Mouse (Mus musculus) megakaryocyte, embryonic 14.5 days (primary cell): ENCODE data around the gene Phf3.

Source experiments
- FLI1 ChIP-seq: IDR thresholded peaks from 2 replicates; pipeline ENCODE4 v1.6.1; 2012; ENCODE audit warnings: low read length, inconsistent platforms, mixed read lengths
- GATA1 ChIP-seq: IDR thresholded peaks from 3 replicates; pipeline ENCODE4 v1.6.1; 2012; ENCODE audit warnings: mixed read lengths, low read length, inconsistent platforms, borderline replicate concordance

DNA sequence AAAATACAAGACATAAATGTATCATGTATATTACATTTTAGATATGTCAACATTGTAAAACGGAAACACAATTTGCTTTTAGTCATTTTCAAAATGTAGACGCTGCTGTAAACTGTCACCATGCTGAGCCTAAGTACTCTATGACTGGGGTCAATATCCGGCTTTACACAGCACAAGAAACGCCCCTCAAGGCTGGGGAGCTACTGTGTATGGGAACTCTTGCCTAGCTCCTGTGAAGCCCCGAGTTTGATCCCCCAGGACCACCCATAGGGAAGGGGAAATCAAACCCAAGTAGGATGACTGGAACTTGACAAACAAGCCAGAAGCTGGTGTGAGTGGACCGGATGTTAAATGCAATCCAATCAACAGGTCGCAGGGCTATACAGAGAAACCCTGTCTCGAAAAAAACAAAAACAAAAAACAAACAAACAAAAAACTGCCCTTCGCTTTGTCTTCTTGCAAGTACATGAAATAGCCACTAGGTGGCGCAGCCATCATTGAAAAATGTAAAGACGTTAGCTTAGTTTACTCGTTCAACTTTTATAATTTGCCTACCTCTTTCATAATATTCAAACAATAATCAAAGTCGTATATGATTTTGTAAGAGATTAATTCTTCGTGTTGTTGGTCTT is 95.2 kb downstream of the Phf3 start:
- TF ChIP-seq GATA1 (no peak), FLI1 (no peak)
